Mouse (Mus musculus) heart, embryonic 13.5 days (tissue): Measurements from ENCODE around the gene C1galt1c1. TPM values are rescaled to one million over a fixed set of nuclear protein-coding genes. Genes with fewer than 3 reads are reported as not detected.

Source experiments
- ATAC-seq: fragments of 200-750 bp; cut with Nextera tagmentation; 2 replicates; pipeline ENCODE4 v1.8.0; 2017; ENCODE audit warnings: moderate TSS enrichment; ENCODE audit not compliant: insufficient number of reproducible peaks, low FRiP score, low TSS enrichment; ENCODE audit errors: extremely low read depth
- H3K27ac ChIP-seq: fragments of 300-500 bp; sonication (generic); replicated peaks from 2 replicates; pipeline ENCODE4 v1.5.1; 2015; ENCODE audit warnings: moderate library complexity, mild to moderate bottlenecking, inconsistent platforms
- H3K27me3 ChIP-seq: fragments of 300-500 bp; sonication (generic); replicated peaks from 2 replicates; pipeline ENCODE4 v1.6.1; 2015; ENCODE audit warnings: mild to moderate bottlenecking, inconsistent platforms
- H3K36me3 ChIP-seq: fragments of 300-500 bp; sonication (generic); 2 replicates; pipeline ENCODE4 v1.6.1; 2015; ENCODE audit warnings: mild to moderate bottlenecking, inconsistent platforms
- H3K4me1 ChIP-seq: fragments of 300-500 bp; sonication (generic); 2 replicates; pipeline ENCODE4 v1.6.1; 2015; ENCODE audit warnings: inconsistent platforms
- H3K4me2 ChIP-seq: fragments of 300-500 bp; sonication (generic); 2 replicates; pipeline ENCODE4 v1.6.1; 2015; ENCODE audit warnings: inconsistent platforms, mild to moderate bottlenecking, moderate library complexity
- H3K4me3 ChIP-seq: fragments of 300-500 bp; sonication (generic); 2 replicates; pipeline ENCODE4 v1.5.1; 2015; ENCODE audit warnings: moderate library complexity, mild to moderate bottlenecking, inconsistent platforms
- H3K9ac ChIP-seq: fragments of 300-500 bp; sonication (generic); 2 replicates; pipeline ENCODE4 v1.6.1; 2015; ENCODE audit warnings: inconsistent platforms, mild to moderate bottlenecking, moderate library complexity
- H3K9me3 ChIP-seq: fragments of 300-500 bp; sonication (generic); 2 replicates; pipeline ENCODE4 v1.6.1; 2016; ENCODE audit warnings: inconsistent platforms
- WGBS: fragments of 180-500 bp; shearing (Covaris S2); methylation state at CpG from one replicate; pipeline ENCODE4 v1.1.7; 2015; ENCODE audit warnings: mixed read lengths; 5-methylcytosine and 5-hydroxymethylcytosine counted together
- polyA plus RNA-seq: library from polyadenylated mRNA; unstranded; fragments of >200 nt; fragmentation: Nextera tagmentation; extraction: Ambion mirVana; gene quantifications from 2 replicates; pipeline ENCODE4 v1.2.1, GENCODE M21; 2015

C1galt1c1 gene
- polyA plus RNA-seq, result 24.3 and 29.4 TPM in 2 replicates

DNA sequence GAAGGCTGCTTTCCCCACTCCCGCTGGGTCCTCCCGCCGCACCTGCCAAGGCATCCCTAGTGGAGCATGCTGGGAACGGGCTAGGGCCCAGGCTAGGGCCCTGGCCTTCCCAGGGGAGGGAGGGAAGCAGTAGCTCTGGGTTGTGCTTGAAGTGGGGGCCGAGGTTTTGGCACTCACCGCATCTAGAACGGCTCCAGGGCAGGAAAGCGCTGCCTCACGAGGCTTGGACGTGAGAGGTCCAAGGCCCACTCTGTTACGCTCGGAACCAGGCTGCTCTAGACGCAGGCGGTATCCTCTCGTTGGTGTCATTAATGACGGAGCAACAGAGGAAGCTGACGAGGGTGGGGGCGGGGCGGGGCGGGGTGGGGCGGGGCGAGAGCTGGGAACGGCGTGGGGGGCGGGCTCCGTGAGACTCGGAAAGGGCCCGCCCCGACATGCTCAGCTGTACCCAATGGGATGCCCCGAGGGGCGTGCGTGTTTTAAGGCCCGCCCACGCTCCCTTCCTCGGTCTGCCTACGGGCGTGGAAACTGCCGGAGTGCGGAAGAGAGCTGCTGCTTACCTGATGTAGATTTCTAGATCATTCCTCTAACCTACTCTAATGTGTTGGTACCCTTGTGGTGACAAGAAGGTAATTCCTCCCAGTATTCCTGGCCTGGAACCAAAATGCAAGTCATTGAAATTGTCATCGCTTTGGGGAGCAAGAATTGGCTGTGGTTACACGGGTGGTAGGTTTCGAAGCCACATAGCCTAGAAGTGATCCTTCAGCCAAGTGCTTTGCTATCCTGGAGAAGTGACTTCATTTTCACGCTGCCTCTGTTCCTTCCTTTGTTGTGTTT is at the start of gene C1galt1c1:
Gene C1galt1c1, minus strand, starts transcription at position 287 of the 837 bp plus-strand sequence.
- peak within 1 kb of the TSS; percentile 81 for H3K9ac ChIP-seq
- H3K4me3 ChIP-seq, result peak within 1 kb of the TSS; percentile 58
- H3K27ac ChIP-seq, result peak within 1 kb of the TSS; percentile 92
- peaks cover 5% of the 10 kb centered on the region for H3K36me3 ChIP-seq
- no peaks in the 10 kb centered on the region for H3K27me3 ChIP-seq
- H3K9me3 ChIP-seq, result no peaks in the 10 kb centered on the region
- ATAC-seq, result peak; percentile 98
- H3K4me2 ChIP-seq, result peak within 1 kb of the TSS; percentile 63
- 12% methylated on average over 34 of the region's 43 CpGs for WGBS
- peaks cover 8% of the 10 kb centered on the region for H3K4me1 ChIP-seq

DNA sequence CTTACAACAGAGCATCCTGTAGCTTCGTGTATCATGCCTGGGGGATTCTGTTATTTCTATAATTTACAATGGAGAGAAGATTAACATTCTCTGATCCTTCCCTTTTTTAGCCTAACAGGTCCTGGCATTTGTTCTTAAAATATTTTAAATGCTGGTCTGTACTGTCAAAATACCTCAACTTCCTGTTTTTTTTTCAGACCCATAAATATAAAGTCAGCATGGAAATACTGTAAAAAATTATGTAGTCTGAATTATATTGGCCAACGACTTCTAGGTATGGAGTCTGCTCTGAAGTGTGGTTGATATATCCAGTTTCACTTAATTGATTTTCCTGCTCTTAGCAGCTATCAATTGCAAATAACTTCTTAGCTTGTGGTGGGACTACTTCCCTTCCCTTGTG is 47.1 kb upstream of the C1galt1c1 start:
- Histone ChIP-seq H3K9ac (no peak overlapping the region), H3K9me3 (no peaks in the 10 kb centered on the region), H3K4me3 (no peak overlapping the region), H3K4me1 (no peaks in the 10 kb centered on the region), H3K27ac (no peak overlapping the region), H3K4me2 (no peak overlapping the region), H3K36me3 (no peaks in the 10 kb centered on the region), H3K27me3 (no peaks in the 10 kb centered on the region)
- no peak for ATAC-seq
- 55% methylated on average over 2 of the region's 2 CpGs for WGBS

DNA sequence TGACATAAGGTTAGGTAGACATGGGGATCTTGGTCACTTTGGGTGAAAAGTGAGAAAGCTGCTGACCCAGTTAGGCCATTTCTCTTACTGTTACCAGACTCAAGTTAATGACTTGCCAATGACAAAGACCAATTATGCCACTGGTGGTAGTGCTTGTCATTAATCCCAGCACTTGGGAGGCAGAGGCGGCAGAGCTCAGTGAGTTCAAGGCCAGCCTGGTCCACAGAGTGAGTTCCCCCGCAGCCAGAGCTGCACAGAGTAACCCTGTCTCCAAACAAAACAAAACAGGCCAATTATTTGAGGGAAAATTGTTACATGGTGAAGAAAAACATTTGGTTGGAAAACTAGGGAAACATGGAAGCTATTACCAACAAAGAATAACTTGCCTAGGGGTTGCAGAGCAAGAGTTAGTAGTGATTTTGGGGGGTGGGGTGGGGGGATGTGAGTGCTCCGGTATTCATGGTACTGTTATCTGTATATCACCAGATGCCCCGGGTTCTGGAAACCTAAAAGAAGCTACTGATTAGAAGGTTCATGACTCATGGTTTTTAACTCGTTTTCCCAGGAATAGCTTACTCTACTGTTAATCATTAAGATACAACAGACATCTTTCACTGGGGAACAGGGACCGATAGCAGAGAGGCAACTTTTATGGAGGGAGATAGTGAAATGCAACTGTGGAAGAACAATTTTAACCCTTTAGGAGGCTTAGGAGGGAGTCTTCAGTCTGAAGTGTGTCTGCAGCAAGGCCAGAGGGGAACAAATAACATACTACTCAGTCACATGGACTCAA is 34.4 kb upstream of the C1galt1c1 start:
- Histone ChIP-seq H3K27me3 (no peaks in the 10 kb centered on the region), H3K4me3 (no peak overlapping the region), H3K9ac (no peak overlapping the region), H3K36me3 (no peaks in the 10 kb centered on the region), H3K27ac (no peak overlapping the region), H3K9me3 (no peaks in the 10 kb centered on the region), H3K4me2 (no peak overlapping the region), H3K4me1 (no peaks in the 10 kb centered on the region)
- WGBS, result 38% methylated on average over 6 of the region's 6 CpGs
- no peak for ATAC-seq

DNA sequence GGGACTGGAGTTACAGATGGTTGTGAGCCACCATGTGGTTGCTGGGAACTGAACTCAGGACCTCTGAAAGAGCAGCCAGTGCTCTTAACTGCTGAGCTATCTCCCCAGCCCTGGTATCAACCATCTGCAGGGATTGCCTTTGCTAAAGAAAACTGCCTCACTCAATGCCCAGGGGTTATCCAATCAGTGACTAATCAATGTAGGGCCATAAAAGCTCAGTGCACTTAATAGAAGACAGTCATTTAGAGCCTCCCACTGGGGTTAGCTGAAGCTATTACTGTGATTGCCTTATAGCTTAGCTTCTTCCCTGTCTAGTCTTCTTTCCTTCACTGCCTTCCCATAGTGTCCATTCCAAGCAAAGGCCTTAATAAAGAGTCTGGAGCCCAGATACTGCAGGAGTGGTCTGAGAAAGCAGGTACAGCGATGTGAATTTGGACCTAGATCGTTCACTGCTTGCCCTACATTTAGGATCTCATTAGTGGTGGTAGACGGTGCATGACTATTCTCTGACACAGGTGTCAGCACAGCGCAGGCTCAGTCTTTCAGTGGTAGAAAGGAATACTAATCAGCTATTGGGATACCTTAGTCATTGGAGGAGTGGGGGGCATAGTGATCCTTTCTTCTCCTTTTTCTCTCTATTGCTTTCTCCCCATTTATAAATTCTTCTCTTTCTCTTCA is 21.5 kb upstream of the C1galt1c1 start:
- Histone ChIP-seq H3K9ac (no peak overlapping the region), H3K4me3 (no peak overlapping the region), H3K4me1 (no peaks in the 10 kb centered on the region), H3K36me3 (no peaks in the 10 kb centered on the region), H3K27ac (no peak overlapping the region), H3K9me3 (peaks cover 7% of the 10 kb centered on the region; the same call in 1 of the 2 replicates), H3K4me2 (no peak overlapping the region), H3K27me3 (no peaks in the 10 kb centered on the region)
- ATAC-seq, result no peak
- WGBS, result 75% methylated on average over 4 of the region's 4 CpGs

DNA sequence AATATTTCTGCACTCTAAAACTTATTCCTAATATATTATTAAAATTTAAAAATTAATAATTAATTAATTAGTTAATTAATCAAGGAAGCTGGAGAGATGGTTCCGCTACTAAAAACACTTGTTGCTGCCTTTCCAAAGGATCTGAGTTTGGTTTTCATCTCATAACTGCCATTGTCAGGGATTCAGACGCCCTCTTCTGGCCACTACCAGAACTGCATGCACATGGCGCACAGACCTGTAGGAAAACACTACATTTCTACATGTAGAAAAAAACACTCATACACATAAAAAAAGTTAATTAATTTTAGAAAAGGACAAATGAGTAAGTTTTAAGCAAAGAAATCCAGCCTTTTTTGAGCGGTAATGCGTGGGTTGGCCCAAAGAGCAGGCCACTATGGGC is 19.8 kb upstream of the C1galt1c1 start:
- H3K4me2 ChIP-seq, result no peak overlapping the region
- no peak for ATAC-seq
- no peak overlapping the region for H3K4me3 ChIP-seq
- no peaks in the 10 kb centered on the region for H3K4me1 ChIP-seq
- no peaks in the 10 kb centered on the region for H3K36me3 ChIP-seq
- WGBS, result 81% methylated on average over 5 of the region's 5 CpGs
- H3K27ac ChIP-seq, result no peak overlapping the region
- peaks cover 7% of the 10 kb centered on the region; the same call in 1 of the 2 replicates for H3K9me3 ChIP-seq
- no peaks in the 10 kb centered on the region for H3K27me3 ChIP-seq
- H3K9ac ChIP-seq, result no peak overlapping the region

DNA sequence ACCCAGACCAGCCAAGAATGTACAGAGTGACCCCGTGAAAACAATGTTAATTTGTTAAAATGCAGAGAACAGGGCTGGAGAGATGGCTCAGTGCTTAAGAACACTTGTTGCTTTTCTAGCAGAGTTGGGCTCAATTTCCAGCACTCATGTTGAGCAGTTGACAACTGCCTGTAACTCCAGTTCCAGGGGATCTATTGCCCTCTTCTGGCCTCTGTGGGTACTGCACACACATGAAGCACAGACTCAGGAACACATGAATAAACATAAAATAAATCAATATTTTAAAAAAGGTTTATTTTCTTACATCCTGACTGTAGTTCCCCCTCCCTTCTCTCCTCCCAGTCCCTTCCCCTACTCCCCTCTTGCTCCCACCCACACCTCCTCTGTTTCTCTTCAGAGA is 18.3 kb upstream of the C1galt1c1 start:
- Histone ChIP-seq H3K4me3 (no peak overlapping the region), H3K27me3 (no peaks in the 10 kb centered on the region), H3K4me2 (no peak overlapping the region), H3K9me3 (peaks cover 7% of the 10 kb centered on the region; the same call in 1 of the 2 replicates), H3K27ac (no peak overlapping the region), H3K36me3 (no peaks in the 10 kb centered on the region), H3K9ac (no peak overlapping the region), H3K4me1 (no peaks in the 10 kb centered on the region)
- WGBS, result 75% methylated on average over 1 of the region's 1 CpGs
- no peak for ATAC-seq

DNA sequence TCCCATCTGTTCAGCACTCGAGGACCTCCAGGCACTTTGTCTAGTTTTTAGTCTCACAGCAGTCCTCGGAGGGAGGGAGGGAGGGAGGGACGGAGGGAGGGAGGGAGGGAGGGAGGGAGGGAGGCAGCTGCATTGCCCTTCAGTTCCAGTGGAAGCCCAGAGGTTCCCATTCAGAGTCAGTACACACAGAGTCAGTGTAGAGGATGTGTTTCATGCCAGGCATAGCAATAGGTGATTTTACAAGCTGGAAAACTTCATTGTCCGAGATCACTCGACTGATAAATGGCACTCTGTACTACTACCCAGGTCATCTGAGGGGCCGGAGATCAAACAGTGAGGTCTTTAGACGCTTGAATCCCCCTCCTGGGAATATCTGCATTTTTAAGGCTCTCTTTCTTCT is 16.3 kb upstream of the C1galt1c1 start:
- H3K9ac ChIP-seq, result no peak overlapping the region
- WGBS, result 53% methylated on average over 5 of the region's 7 CpGs
- H3K27ac ChIP-seq, result no peak overlapping the region
- no peaks in the 10 kb centered on the region for H3K27me3 ChIP-seq
- H3K4me3 ChIP-seq, result no peak overlapping the region
- H3K4me2 ChIP-seq, result no peak overlapping the region
- H3K36me3 ChIP-seq, result no peaks in the 10 kb centered on the region
- H3K9me3 ChIP-seq, result peaks cover 7% of the 10 kb centered on the region; the same call in 1 of the 2 replicates
- no peak for ATAC-seq
- no peaks in the 10 kb centered on the region for H3K4me1 ChIP-seq

DNA sequence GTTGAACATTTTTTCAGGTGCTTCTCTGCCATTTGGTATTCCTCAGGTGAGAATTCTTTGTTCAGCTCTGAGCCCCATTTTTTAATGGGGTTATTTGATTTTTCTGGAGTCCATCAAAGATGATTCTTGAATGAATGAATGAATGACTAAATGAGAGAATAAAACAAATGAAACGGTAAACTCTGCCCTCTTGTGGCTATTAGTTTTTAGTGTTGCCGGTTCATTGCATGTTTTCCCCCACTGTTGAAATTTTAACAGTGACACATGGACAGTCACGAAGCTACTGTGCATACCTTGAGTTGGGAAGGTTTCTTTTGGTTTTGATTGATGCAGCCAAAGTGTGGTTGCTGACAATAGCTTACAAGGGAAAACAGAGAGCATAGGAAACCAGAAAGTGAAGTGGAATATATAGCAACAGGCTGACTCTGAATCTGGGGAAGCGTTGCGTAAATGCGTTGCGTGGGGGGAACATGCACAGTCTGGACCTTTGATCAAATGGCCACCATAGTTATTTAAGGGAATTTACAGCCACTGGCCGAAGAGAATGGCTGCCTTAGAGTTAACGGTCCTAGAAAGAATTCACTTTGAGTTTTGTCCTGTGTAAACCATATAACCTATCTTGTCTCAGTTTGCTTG is 15.6 kb upstream of the C1galt1c1 start:
- Histone ChIP-seq H3K4me2 (no peak overlapping the region), H3K4me3 (no peak overlapping the region), H3K4me1 (no peaks in the 10 kb centered on the region), H3K27ac (no peak overlapping the region), H3K36me3 (no peaks in the 10 kb centered on the region), H3K9ac (no peak overlapping the region), H3K27me3 (no peaks in the 10 kb centered on the region), H3K9me3 (peaks cover 7% of the 10 kb centered on the region; the same call in 1 of the 2 replicates)
- WGBS, result 63% methylated on average over 9 of the region's 9 CpGs
- ATAC-seq, result no peak

DNA sequence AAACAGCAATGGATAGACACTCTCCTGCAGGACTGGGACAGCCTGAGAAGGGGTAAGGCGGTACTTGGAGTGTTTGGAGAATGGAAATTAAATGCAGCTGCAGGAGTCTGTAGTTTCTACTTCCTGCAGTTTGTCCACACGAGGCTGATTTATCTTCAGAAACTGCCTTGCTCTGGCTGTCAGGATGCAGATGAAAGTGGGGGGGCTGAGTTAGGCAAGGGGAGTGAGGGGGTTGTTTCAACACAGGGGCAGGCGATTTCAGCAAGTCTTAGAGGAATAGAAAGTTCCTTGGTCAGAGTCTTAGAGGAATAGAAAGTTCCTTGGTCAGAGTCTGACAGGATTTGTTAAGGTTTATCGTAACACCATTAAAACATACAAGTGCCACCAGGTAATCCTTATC is 7.3 kb upstream of the C1galt1c1 start:
- H3K4me1 ChIP-seq, result peaks cover 6% of the 10 kb centered on the region; the same call in 1 of the 2 replicates
- no peak for ATAC-seq
- WGBS, result 51% methylated on average over 4 of the region's 4 CpGs
- no peak overlapping the region for H3K4me3 ChIP-seq
- H3K9ac ChIP-seq, result no peak overlapping the region
- no peak overlapping the region for H3K4me2 ChIP-seq
- no peaks in the 10 kb centered on the region for H3K9me3 ChIP-seq
- H3K36me3 ChIP-seq, result no peaks in the 10 kb centered on the region
- H3K27me3 ChIP-seq, result no peaks in the 10 kb centered on the region
- H3K27ac ChIP-seq, result no peak overlapping the region

DNA sequence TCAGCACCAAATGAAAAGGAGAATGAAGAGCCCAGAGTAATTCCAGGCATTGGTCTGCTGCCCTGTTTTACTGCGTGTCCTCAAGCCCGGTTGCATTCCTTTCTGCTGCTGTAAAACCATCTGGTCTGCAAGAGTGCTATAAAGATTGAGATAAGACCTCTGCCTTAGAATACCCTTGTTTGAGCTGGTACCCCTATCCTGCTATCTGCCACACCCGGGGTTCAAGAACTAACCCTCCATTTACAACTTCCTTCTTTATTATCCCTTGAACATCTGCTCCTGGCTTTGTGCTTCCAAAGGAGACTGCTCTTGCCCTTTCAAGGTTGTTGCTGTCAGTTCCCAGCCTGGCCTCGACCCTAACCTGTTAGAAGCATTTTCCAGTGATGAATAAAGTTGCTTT is 6.5 kb upstream of the C1galt1c1 start:
- Histone ChIP-seq H3K9ac (no peak overlapping the region), H3K27ac (0 out of 2 replicates have a peak overlapping the region, but pooled peaks have one; percentile 12), H3K4me1 (peaks cover 6% of the 10 kb centered on the region; the same call in 1 of the 2 replicates), H3K4me3 (no peak overlapping the region), H3K9me3 (no peaks in the 10 kb centered on the region), H3K27me3 (no peaks in the 10 kb centered on the region), H3K36me3 (no peaks in the 10 kb centered on the region), H3K4me2 (no peak overlapping the region)
- 33% methylated on average over 4 of the region's 4 CpGs for WGBS
- ATAC-seq, result no peak

DNA sequence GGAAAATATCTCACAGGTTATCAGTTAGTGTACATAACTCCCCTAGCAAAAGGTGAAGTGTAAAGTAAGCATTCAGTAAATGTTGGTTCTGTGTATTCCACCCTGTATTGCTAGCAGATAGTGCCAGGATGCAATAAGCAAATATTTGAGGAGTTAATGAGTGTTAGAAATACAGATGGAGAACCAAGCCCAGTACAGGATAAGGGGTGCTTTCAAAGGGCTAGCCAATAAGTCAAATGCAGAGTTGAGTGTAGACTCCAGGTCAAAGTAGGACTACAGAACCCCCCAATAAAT is 698 bp upstream of the C1galt1c1 start:
- no peak overlapping the region for H3K9ac ChIP-seq
- H3K4me1 ChIP-seq, result peaks cover 8% of the 10 kb centered on the region
- no peaks in the 10 kb centered on the region for H3K27me3 ChIP-seq
- ATAC-seq, result no peak
- H3K27ac ChIP-seq, result peak overlapping the region; percentile 32; the same call in 1 of the 2 replicates
- peak overlapping the region; percentile 63 for H3K4me2 ChIP-seq
- H3K36me3 ChIP-seq, result peaks cover 5% of the 10 kb centered on the region
- no peaks in the 10 kb centered on the region for H3K9me3 ChIP-seq
- peak overlapping the region; percentile 58 for H3K4me3 ChIP-seq
